Mouse (Mus musculus) embryonic facial prominence, embryonic 11.5 days (tissue): ENCODE measurements around the gene Ccnk. TPM values are rescaled to one million over a fixed set of nuclear protein-coding genes. Genes with fewer than 3 reads are reported as not detected.
A peak's percentile ranks its signal among the peaks of the same experiment; 100 is the strongest.

Experiments
- ATAC-seq: fragments of 200-750 bp; cut with Nextera tagmentation; replicated peaks from 2 replicates; pipeline ENCODE4 v1.8.0; 2017; ENCODE audit warnings: low read depth; ENCODE audit not compliant: insufficient number of reproducible peaks, low FRiP score, low TSS enrichment
- DNase-seq: peaks from one replicate; pipeline ENCODE4 v3.0.0-alpha.2; 2015; ENCODE audit warnings: low spot score
- H3K27ac ChIP-seq: fragments of 300-500 bp; sonication (generic); replicated peaks from 2 replicates; pipeline ENCODE4 v1.5.1; 2014; ENCODE audit warnings: mild to moderate bottlenecking, low read depth, low read length, control low read depth
- H3K27me3 ChIP-seq: fragments of 300-500 bp; sonication (generic); 2 replicates; pipeline ENCODE4 v1.6.1; 2014; ENCODE audit warnings: mild to moderate bottlenecking, low read length, moderate library complexity, mixed read lengths; ENCODE audit not compliant: control insufficient read depth, insufficient read depth
- H3K36me3 ChIP-seq: fragments of 300-500 bp; sonication (generic); replicated peaks from 2 replicates; pipeline ENCODE4 v1.6.1; 2014; ENCODE audit warnings: low read depth, mild to moderate bottlenecking, low read length, moderate library complexity, mixed read lengths; ENCODE audit not compliant: control insufficient read depth, insufficient read depth
- H3K4me1 ChIP-seq: fragments of 300-500 bp; sonication (generic); 2 replicates; pipeline ENCODE4 v1.6.1; 2014; ENCODE audit warnings: low read length, mixed read lengths; ENCODE audit not compliant: control insufficient read depth, insufficient read depth
- H3K4me2 ChIP-seq: fragments of 300-500 bp; sonication (generic); 2 replicates; pipeline ENCODE4 v1.6.1; 2014; ENCODE audit warnings: low read depth, mild to moderate bottlenecking, control low read depth, low read length, moderate library complexity
- H3K4me3 ChIP-seq: fragments of 300-500 bp; sonication (generic); 2 replicates; pipeline ENCODE4 v1.5.1; 2014; ENCODE audit warnings: low read depth, low read length, control low read depth
- H3K9ac ChIP-seq: fragments of 300-500 bp; sonication (generic); replicated peaks from 2 replicates; pipeline ENCODE4 v1.6.1; 2014; ENCODE audit warnings: mild to moderate bottlenecking, control low read depth, low read length
- H3K9me3 ChIP-seq: fragments of 300-500 bp; sonication (generic); replicated peaks from 2 replicates; pipeline ENCODE4 v1.6.1; 2016; ENCODE audit warnings: mild to moderate bottlenecking, low read length, inconsistent platforms, mixed read lengths; ENCODE audit not compliant: control insufficient read depth
- WGBS: fragments of 180-500 bp; shearing (Covaris S2); extraction: QIAGEN DNeasy Blood & Tissue Kit; methylation state at CpG from one replicate; pipeline ENCODE4 v1.1.7; 2014; 5-methylcytosine and 5-hydroxymethylcytosine counted together
- polyA plus RNA-seq: library from polyadenylated mRNA; unstranded; fragments of >200 nt; fragmentation: Nextera tagmentation; extraction: Ambion mirVana; gene quantifications from 2 replicates; pipeline ENCODE4 v1.2.1, GENCODE M21; 2014

Gene Ccnk
- polyA plus RNA-seq, 1 experiment from 2014 or later = 8.3 TPM

DNA sequence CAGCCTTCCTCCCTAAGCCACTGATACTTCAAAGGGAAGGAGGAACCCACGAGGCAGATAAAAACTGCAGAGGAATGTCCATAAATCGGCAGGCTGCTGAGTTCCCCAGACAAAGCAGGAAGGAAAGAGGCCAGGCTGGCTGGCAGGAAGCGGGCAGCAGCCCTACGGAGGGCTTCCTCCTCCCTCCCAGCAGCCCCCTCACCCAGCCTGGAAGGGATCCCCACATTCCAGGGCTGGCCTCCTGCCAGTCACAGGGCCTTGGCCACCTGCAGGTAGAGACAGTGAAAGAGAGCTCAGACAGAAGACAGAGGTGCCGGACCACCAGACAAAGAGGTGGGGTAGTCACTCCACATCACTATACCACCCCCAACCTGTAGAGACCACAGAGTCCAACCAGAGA, 32.7 kb downstream of the Ccnk start:
- 52% methylated on average over 5 of the region's 5 CpGs for WGBS
- DNase-seq (no peak), ATAC-seq (no peak)
- Histone ChIP-seq H3K9me3 (no peaks in the 10 kb centered on the region), H3K4me1 (peaks cover 6% of the 10 kb centered on the region), H3K36me3 (no peaks in the 10 kb centered on the region; the same call in 1 of the 2 replicates), H3K4me3 (no peak overlapping the region), H3K27ac (0 out of 2 replicates have a peak overlapping the region, but pooled peaks have one; percentile 35), H3K4me2 (no peak overlapping the region), H3K9ac (no peak overlapping the region), H3K27me3 (no peaks in the 10 kb centered on the region)

DNA sequence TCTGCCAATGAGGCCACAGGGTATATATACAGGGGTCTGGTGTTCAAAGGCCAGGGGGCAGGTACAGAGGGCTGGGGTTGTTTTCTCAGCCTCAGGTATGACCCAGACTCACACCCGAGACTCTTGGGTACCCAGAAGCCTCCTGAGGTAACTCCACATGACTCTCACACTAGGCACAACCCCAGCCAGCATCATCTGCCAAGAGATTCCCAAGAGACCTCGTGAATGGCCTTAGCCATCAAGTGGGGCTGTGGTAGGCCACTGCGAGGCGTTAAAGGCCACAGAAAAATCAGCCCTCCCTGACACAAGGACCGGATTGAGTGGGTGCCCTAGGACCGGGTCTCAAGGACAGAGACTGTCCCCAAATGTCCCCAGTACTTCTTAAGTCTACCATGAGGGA, 33.1 kb downstream of the Ccnk start:
- Histone ChIP-seq H3K4me2 (no peak overlapping the region), H3K27ac (no peak overlapping the region), H3K9me3 (no peaks in the 10 kb centered on the region), H3K36me3 (no peaks in the 10 kb centered on the region), H3K9ac (no peak overlapping the region), H3K4me1 (peaks cover 6% of the 10 kb centered on the region), H3K4me3 (no peak overlapping the region), H3K27me3 (no peaks in the 10 kb centered on the region)
- ATAC-seq = no peak
- DNase-seq = no peak
- WGBS = 88% methylated on average over 6 of the region's 6 CpGs

DNA sequence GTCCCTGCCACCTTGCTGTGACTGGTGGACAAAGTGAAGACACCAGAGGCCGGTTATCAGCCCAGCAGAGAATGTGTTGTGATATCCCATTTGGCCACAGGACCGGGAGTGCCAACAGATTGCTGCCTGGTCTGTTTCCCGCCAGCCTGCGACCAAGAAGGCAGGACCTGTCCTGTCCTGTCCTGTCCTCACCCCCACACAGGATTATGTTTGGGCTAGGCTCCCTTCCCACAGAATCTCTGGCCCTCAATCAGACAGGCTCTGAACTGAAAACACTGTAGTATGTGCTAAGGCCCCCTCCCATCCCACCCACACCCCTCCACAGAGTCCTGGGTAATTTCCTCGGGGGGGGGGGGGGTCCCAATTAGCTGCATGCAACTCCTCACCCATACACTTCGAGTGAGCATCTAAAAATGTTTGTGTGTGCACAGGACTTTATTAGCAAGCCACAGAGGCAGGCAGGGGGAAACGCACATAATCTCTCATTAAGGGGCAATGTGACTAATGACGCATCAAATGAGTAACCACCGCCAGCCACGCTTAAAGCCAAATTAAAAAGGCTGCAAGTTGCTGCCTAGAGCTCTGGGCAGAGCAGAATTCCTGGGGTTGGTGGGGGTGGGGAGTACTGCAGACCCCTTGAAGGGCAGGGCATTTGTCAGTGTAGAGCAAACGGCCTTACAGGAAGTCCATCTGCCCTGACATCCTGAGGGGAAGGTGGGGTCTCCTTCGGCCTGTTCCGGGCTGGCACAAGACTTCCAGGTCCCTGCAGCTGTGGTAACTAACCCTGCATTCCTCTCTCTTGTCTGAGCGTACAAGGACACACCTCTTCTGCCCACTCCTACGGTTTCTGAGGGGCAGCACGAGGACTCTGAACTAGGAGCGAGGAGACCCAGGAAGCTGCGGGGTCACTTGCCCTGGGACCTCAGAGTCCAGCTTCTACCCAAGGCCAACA, 34.0 kb downstream of the Ccnk start:
- Histone ChIP-seq H3K4me2 (no peak overlapping the region), H3K4me1 (peaks cover 6% of the 10 kb centered on the region), H3K9me3 (no peaks in the 10 kb centered on the region), H3K4me3 (no peak overlapping the region), H3K9ac (no peak overlapping the region), H3K36me3 (no peaks in the 10 kb centered on the region), H3K27me3 (no peaks in the 10 kb centered on the region), H3K27ac (no peak overlapping the region)
- no peak for DNase-seq
- 37% methylated on average over 18 of the region's 18 CpGs for WGBS
- no peak for ATAC-seq

DNA sequence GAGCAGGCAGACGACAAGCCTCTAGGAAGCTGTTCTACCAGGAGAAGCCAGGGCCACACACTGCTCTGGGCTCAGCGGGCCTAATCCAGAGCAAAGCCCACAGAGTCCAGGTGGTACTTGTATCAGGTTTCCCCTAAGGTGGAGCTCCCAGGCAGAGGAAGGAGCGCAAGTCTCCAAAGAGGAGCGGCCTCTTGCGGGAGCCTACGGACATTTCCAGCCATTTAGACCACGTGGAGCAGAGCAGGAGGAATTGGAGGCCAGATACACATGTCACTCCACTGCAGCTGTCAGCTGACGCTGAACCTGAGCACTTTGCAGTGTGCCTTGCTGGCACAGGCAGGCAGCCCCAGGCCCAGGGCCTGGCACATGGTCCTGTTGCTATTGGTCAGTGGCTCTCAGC, 35.7 kb downstream of the Ccnk start:
- Histone ChIP-seq H3K4me3 (no peak overlapping the region), H3K4me2 (no peak overlapping the region), H3K4me1 (peaks cover 10% of the 10 kb centered on the region), H3K27ac (no peak overlapping the region), H3K36me3 (no peaks in the 10 kb centered on the region), H3K9ac (no peak overlapping the region), H3K27me3 (no peaks in the 10 kb centered on the region), H3K9me3 (no peaks in the 10 kb centered on the region)
- peak; percentile 62 for DNase-seq
- WGBS = 25% methylated on average over 8 of the region's 8 CpGs
- ATAC-seq = peak; percentile 40; the same call in 1 of the 2 replicates

DNA sequence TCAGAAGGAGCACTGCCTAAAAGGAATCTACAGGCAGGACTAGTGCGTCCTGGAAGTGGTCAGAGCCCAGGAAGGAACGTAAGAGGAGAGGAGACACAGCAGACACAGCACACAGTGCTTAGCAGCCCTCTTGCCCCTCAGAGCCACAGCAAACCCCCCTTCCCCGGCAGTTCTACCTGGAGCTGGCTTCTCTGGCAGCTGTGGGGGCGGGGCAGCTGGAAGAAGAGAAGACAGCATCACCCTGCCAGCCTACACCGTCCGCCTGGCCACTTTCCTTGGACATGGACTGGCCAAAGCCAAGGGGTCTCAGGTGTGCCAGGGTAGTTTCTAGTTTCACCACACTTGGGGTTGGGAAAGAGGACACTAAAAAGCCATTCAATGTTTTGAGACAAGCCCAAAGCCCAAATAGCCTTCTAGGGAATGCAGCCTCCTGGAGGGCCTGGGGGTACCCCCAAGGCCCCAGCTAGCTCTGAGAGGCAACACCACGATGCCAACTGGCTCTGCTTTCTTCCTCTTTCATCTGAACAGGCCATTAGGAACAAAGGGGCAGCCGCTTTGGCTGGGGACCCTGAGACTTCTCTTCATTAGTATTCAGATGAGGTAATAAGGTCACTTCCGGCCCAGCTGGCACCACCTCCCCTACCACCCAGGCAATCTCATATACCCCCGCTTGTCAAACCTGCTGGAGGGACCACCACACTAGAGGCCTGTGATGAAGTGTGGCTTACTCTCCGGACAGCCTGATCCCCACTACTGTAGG, 37.4 kb downstream of the Ccnk start:
- Histone ChIP-seq H3K4me2 (no peak overlapping the region), H3K4me3 (no peak overlapping the region), H3K4me1 (peaks cover 10% of the 10 kb centered on the region), H3K36me3 (no peaks in the 10 kb centered on the region), H3K9me3 (no peaks in the 10 kb centered on the region), H3K27me3 (no peaks in the 10 kb centered on the region), H3K9ac (no peak overlapping the region), H3K27ac (no peak overlapping the region)
- 75% methylated on average over 11 of the region's 11 CpGs for WGBS
- ATAC-seq = no peak
- DNase-seq = no peak

DNA sequence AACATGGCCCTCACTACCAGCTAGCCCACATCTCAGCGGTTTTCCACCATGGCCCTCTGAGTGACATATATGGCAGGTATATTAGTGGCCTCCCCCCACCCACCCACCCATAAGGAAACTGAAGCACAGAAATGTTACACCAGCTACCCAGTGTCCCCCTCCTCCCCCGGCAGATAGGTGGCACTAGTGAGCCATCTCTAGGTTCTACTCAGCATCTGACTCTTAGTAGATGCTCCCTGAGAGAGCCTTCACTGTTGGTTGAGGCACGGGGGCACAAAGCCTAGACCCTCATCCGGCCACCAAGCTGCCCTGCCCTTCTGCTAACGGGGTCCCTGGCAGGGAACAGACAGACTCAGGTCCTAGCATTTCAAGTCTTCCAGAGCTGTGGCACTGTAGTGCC, 38.2 kb downstream of the Ccnk start:
- ATAC-seq (0 out of 2 replicates have a peak, but pooled peaks have one; percentile 7), DNase-seq (no peak)
- 59% methylated on average over 5 of the region's 5 CpGs for WGBS
- H3K9me3 ChIP-seq = no peaks in the 10 kb centered on the region
- H3K27ac ChIP-seq = no peak overlapping the region
- H3K4me3 ChIP-seq = no peak overlapping the region
- H3K36me3 ChIP-seq = no peaks in the 10 kb centered on the region
- peaks cover 10% of the 10 kb centered on the region for H3K4me1 ChIP-seq
- no peak overlapping the region for H3K4me2 ChIP-seq
- no peak overlapping the region for H3K9ac ChIP-seq
- H3K27me3 ChIP-seq = no peaks in the 10 kb centered on the region

DNA sequence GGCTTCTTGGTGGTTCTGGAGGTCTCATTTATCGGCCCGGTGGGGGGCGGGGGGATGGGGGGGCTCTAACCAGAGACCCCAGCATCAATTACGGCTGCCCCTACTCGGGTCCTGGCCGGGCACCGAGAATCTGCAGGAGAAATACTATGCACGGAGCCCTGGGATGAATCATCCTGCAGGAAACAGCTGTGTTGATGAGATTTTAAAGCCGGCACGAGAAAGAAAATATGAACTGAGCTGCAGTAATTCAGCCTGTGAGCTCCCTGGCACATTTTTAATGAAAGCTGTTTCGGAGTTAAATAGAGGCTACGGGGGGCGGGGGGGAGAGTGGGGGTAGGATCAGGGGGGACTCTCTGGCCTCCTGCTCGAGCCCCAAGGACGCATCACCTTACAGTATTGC, 39.8 kb downstream of the Ccnk start:
- no peak overlapping the region for H3K9ac ChIP-seq
- peak overlapping the region; percentile 66; the same call in 1 of the 2 replicates for H3K27ac ChIP-seq
- no peak overlapping the region for H3K4me3 ChIP-seq
- H3K27me3 ChIP-seq = no peaks in the 10 kb centered on the region
- no peaks in the 10 kb centered on the region for H3K36me3 ChIP-seq
- no peaks in the 10 kb centered on the region for H3K9me3 ChIP-seq
- peaks cover 12% of the 10 kb centered on the region for H3K4me1 ChIP-seq
- DNase-seq = no peak
- 57% methylated on average over 15 of the region's 15 CpGs for WGBS
- no peak for ATAC-seq
- H3K4me2 ChIP-seq = no peak overlapping the region
